Mouse (Mus musculus) heart, adult 18-20 months (tissue): Measurements from ENCODE around the gene Wdr66. TPM values are rescaled to one million over a fixed set of nuclear protein-coding genes. Genes with fewer than 3 reads are reported as not detected.
A peak's percentile ranks its signal among the peaks of the same experiment; 100 is the strongest.

Experiments used
- DNase-seq, 2 experiments: peaks; one replicate each; pipeline ENCODE4 v3.0.0; 2021 to 2022; ENCODE audit warnings: mixed read lengths in 1 of 2
- total RNA-seq, 2 experiments: library from RNA; stranded (reverse); gene quantifications; 2 replicates each; pipeline ENCODE4 v1.2.3; 2021

The Wdr66 gene
- total RNA-seq, 2 experiments from 2014 or later = 0.62 to 0.94 TPM

- DNase-seq = no peak
These were observed 111.0 kb downstream of the Wdr66 start for GRCm38 (mm10) chr5:123362911-123363310.

- peak; percentile 84 to 91 for DNase-seq
These were observed 112.5 kb downstream of the Wdr66 start for GRCm38 (mm10) chr5:123364302-123364971.

- DNase-seq = peak; percentile 34 to 63
These were observed 117.1 kb downstream of the Wdr66 start for GRCm38 (mm10) chr5:123368869-123369488.

GRCm38 (mm10) chr5:123370049-123370448 lies 118.1 kb downstream of the Wdr66 start:
- no peak for DNase-seq

- no peak for DNase-seq
These were observed 123.4 kb downstream of the Wdr66 start for GRCm38 (mm10) chr5:123375262-123375661.

- no peak for DNase-seq
These were observed 124.0 kb downstream of the Wdr66 start for GRCm38 (mm10) chr5:123375793-123376452.

- peak; percentile 77 to 89 for DNase-seq
These were observed 124.7 kb downstream of the Wdr66 start for GRCm38 (mm10) chr5:123376569-123376968.

Other genes starting within 250 kb of the Wdr66 start
- gene Orai1, start 237.0 kb upstream of the Wdr66 start, total RNA-seq = 10 to 100 TPM; 12.2 to 12.5 TPM
- not detected for gene Morn3, start 205.1 kb upstream of the Wdr66 start, total RNA-seq
- gene Tmem120b, start 183.7 kb upstream of the Wdr66 start, total RNA-seq = 10 to 100 TPM; 10.1 to 10.3 TPM
- 1 to 10 TPM in 1 of 2 experiments, under 1 TPM in 1; 0.55 to 2.6 TPM for gene Rhof, start 119.4 kb upstream of the Wdr66 start, total RNA-seq
- 10 to 100 TPM; 11.4 to 15.5 TPM for gene Setd1b, start 109.9 kb upstream of the Wdr66 start, total RNA-seq
- gene Psmd9, start 82.7 kb upstream of the Wdr66 start, total RNA-seq = 10 to 100 TPM; 12.9 to 17.0 TPM
- gene Hpd, start 69.4 kb upstream of the Wdr66 start, total RNA-seq = under 1 TPM in 1 of 2 experiments, not detected in 1; 0.51 TPM
- gene Bcl7a, start 91.7 kb downstream of the Wdr66 start, total RNA-seq = 1 to 10 TPM; 8.0 to 8.2 TPM
- 10 to 100 TPM; 26.5 to 29.0 TPM for gene Mlxip, start 142.7 kb downstream of the Wdr66 start, total RNA-seq
- gene Lrrc43, start 237.2 kb downstream of the Wdr66 start, total RNA-seq = not detected
- gene Il31, start 237.4 kb downstream of the Wdr66 start, total RNA-seq = not detected